Mouse (Mus musculus): ENCODE results near the gene Fntb. TPM values are rescaled to one million over a fixed set of nuclear protein-coding genes. Genes with fewer than 3 reads are reported as not detected.

Fntb gene
- polyA plus RNA-seq, 1 experiment from 2014 or later = 4.9 TPM

GRCm38 (mm10) chr12:76948185-76948584 lies 182.8 kb downstream of the Fntb start:
- Histone ChIP-seq H3K79me2 (ENCODE audit: inconsistent target) (peaks cover 98% of the 10 kb centered on the region), H3K36me3 (ENCODE audit: inconsistent target) (peaks cover 79% of the 10 kb centered on the region), H3K27ac (no peak overlapping the region), H3K4me3 (ENCODE audit: inconsistent target) (no peak overlapping the region)
- 86% methylated on average over 2 of the region's 2 CpGs for WGBS (ENCODE audit: missing documents)

GRCm38 (mm10) chr12:76948781-76949180 lies 183.4 kb downstream of the Fntb start:
- peaks cover 84% of the 10 kb centered on the region for H3K36me3 ChIP-seq (ENCODE audit: inconsistent target)
- H3K27ac ChIP-seq = no peak overlapping the region
- WGBS (ENCODE audit: missing documents) = 84% methylated on average over 3 of the region's 3 CpGs
- peaks cover 100% of the 10 kb centered on the region for H3K79me2 ChIP-seq (ENCODE audit: inconsistent target)
- no peak overlapping the region for H3K4me3 ChIP-seq (ENCODE audit: inconsistent target)

GRCm38 (mm10) chr12:76950330-76950729 lies 184.9 kb downstream of the Fntb start:
- H3K79me2 ChIP-seq (ENCODE audit: inconsistent target) = peaks cover 100% of the 10 kb centered on the region

GRCm38 (mm10) chr12:76953750-76954363 lies 188.5 kb downstream of the Fntb start:
- WGBS (ENCODE audit: missing documents) = 100% methylated on average over 1 of the region's 2 CpGs
- Histone ChIP-seq H3K36me3 (ENCODE audit: inconsistent target) (peaks cover 58% of the 10 kb centered on the region), H3K27ac (no peak overlapping the region), H3K4me3 (ENCODE audit: inconsistent target) (no peak overlapping the region), H3K79me2 (ENCODE audit: inconsistent target) (peaks cover 96% of the 10 kb centered on the region)

More at GRCm38 (mm10) chr12:76950330-76950729, 184.9 kb downstream of the Fntb start:
- WGBS (ENCODE audit: missing documents) = 20% methylated on average over 5 of the region's 5 CpGs
- Histone ChIP-seq H3K36me3 (ENCODE audit: inconsistent target) (peaks cover 86% of the 10 kb centered on the region), H3K4me3 (ENCODE audit: inconsistent target) (no peak overlapping the region), H3K27ac (no peak overlapping the region)

- Histone ChIP-seq H3K36me3 (ENCODE audit: inconsistent target) (peaks cover 51% of the 10 kb centered on the region), H3K27ac (no peak overlapping the region), H3K4me3 (ENCODE audit: inconsistent target) (no peak overlapping the region), H3K79me2 (ENCODE audit: inconsistent target) (peaks cover 96% of the 10 kb centered on the region)
- 87% methylated on average over 10 of the region's 10 CpGs for WGBS (ENCODE audit: missing documents)
Observed at GRCm38 (mm10) chr12:76954698-76955423, 189.5 kb downstream of the Fntb start.

GRCm38 (mm10) chr12:76957688-76958087 lies 192.3 kb downstream of the Fntb start:
- H3K4me3 ChIP-seq (ENCODE audit: inconsistent target) = peak overlapping the region; percentile 20
- H3K27ac ChIP-seq = peak overlapping the region; percentile 90
- peaks cover 31% of the 10 kb centered on the region for H3K36me3 ChIP-seq (ENCODE audit: inconsistent target)
- H3K79me2 ChIP-seq (ENCODE audit: inconsistent target) = peaks cover 89% of the 10 kb centered on the region
- WGBS (ENCODE audit: missing documents) = 3% methylated on average over 5 of the region's 5 CpGs

- Histone ChIP-seq H3K36me3 (ENCODE audit: inconsistent target) (no peaks in the 10 kb centered on the region), H3K79me2 (ENCODE audit: inconsistent target) (peaks cover 52% of the 10 kb centered on the region), H3K4me3 (ENCODE audit: inconsistent target) (peak overlapping the region; percentile 93), H3K27ac (peak overlapping the region; percentile 78)
- WGBS (ENCODE audit: missing documents) = 1% methylated on average over 45 of the region's 45 CpGs
Observed at GRCm38 (mm10) chr12:76961052-76961931, 195.9 kb downstream of the Fntb start.

GRCm38 (mm10) chr12:76961932-76962891 lies 196.8 kb downstream of the Fntb start, which contains the start of gene Max:
Max (minus strand) TSS chr12:76962201.
- 1% methylated on average over 68 of the region's 73 CpGs for WGBS (ENCODE audit: missing documents)
- Histone ChIP-seq H3K79me2 (ENCODE audit: inconsistent target) (peaks cover 43% of the 10 kb centered on the region), H3K27ac (peak within 1 kb of the TSS; percentile 78), H3K4me3 (ENCODE audit: inconsistent target) (peak within 1 kb of the TSS; percentile 93), H3K36me3 (ENCODE audit: inconsistent target) (no peaks in the 10 kb centered on the region)

- WGBS (ENCODE audit: missing documents) = 92% methylated on average over 5 of the region's 5 CpGs
Observed at GRCm38 (mm10) chr12:76965089-76965488, 199.7 kb downstream of the Fntb start.

GRCm38 (mm10) chr12:76965876-76966275 lies 200.5 kb downstream of the Fntb start:
- WGBS (ENCODE audit: missing documents) = 47% methylated on average over 3 of the region's 4 CpGs

More at GRCm38 (mm10) chr12:76965089-76965488, 199.7 kb downstream of the Fntb start:
- H3K27ac ChIP-seq = no peak overlapping the region
- H3K36me3 ChIP-seq (ENCODE audit: inconsistent target) = no peaks in the 10 kb centered on the region
- H3K4me3 ChIP-seq (ENCODE audit: inconsistent target) = no peak overlapping the region
- H3K79me2 ChIP-seq (ENCODE audit: inconsistent target) = peaks cover 19% of the 10 kb centered on the region

More at GRCm38 (mm10) chr12:76965876-76966275, 200.5 kb downstream of the Fntb start:
- peaks cover 11% of the 10 kb centered on the region for H3K79me2 ChIP-seq (ENCODE audit: inconsistent target)
- no peaks in the 10 kb centered on the region for H3K36me3 ChIP-seq (ENCODE audit: inconsistent target)
- no peak overlapping the region for H3K4me3 ChIP-seq (ENCODE audit: inconsistent target)
- no peak overlapping the region for H3K27ac ChIP-seq

Other genes starting within 250 kb of the Fntb start
- 13.1 to 22.6 TPM (median 20.1 TPM) in 3 replicates for gene Plekhg3, start 234.7 kb upstream of the Fntb start, polyA plus RNA-seq (2018)
- gene Sptb, start 55.0 kb upstream of the Fntb start, polyA plus RNA-seq (2018) = 0.02 to 0.10 TPM (median 0.06 TPM) in 3 replicates
- gene Churc1, start 51 bp upstream of the Fntb start, polyA plus RNA-seq (2018) = 23.7 to 72.6 TPM (median 66.6 TPM) in 3 replicates
- gene Gpx2, start 30.0 kb downstream of the Fntb start, polyA plus RNA-seq (2018) = not detected in 3 replicates
- 0.26 to 1.7 TPM (median 0.42 TPM) in 3 replicates for gene Rab15, start 57.3 kb downstream of the Fntb start, polyA plus RNA-seq (2018)
- 104 to 248 TPM (median 153 TPM) in 3 replicates for gene Max, start 196.6 kb downstream of the Fntb start, polyA plus RNA-seq (2018)